In the genomic region with DNA sequence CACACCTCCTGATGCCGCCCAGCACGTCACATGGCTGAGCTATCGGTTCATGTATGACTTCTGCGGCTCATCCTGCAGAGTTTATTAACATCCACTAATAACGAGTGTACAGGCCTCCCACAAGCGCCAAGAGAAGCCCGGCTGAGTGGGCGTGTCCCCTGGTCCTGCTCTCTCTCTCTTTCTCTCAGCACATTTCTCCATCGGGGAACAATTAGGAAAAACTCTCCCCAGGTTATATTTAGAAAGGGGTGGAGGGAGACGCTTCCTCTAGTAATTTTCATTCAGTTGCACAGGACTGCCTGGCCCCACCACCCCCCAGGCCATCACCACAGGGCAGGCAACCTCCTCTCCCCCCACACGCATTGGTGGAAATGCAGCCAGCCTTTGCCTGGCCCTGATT, we compare ENCODE assay signal across 11 mouse cellular contexts.
DNase-seq lines count a peak whose midpoint lies in the region; ATAC-seq and TF ChIP-seq lines count a peak whose summit lies in the region.
"Had no signal": no experiment of that assay in that cellular context is flagged by ENCODE, and none has a peak within 500 bp of the region (broad histone marks: within the 10 kb centered on the region; RNA-seq: fewer than 3 reads in every experiment).

No protein-coding gene starts in this region.

- no peaks in the 10 kb centered on the region for H3K9me3 ChIP-seq in heart, postnatal 0 days (replicated peaks; ENCODE audit: control insufficient read depth, low read length)
- no peaks in the 10 kb centered on the region for H3K9me3 ChIP-seq in embryonic facial prominence, embryonic 14.5 days (ENCODE audit: control insufficient read depth, low read length)
- H3K9me3 ChIP-seq in limb, embryonic 11.5 days (ENCODE audit: control insufficient read depth, low read length), result no peaks in the 10 kb centered on the region; the same call in 1 of the 2 replicates

- no peak overlapping the region for H3K4me3 ChIP-seq in heart, postnatal 0 days (ENCODE audit: low read depth, low read length)
- no peak overlapping the region for H3K4me3 ChIP-seq in embryonic facial prominence, embryonic 14.5 days (ENCODE audit: low read depth, low read length)
- H3K4me3 ChIP-seq in limb, embryonic 11.5 days (ENCODE audit: low read depth, low read length), result no peak overlapping the region
- H3K4me3 ChIP-seq: megakaryocyte, embryonic 14.5 days had no signal

- TF ChIP-seq EP300 in heart, postnatal 0 days (IDR thresholded peaks at IDR 0.05; ENCODE audit: low read depth), result no peak

- no peaks in the 10 kb centered on the region for H3K27me3 ChIP-seq in heart, postnatal 0 days (ENCODE audit: control insufficient read depth, insufficient read depth, low read length)
- H3K27me3 ChIP-seq in embryonic facial prominence, embryonic 14.5 days (replicated peaks; ENCODE audit: control insufficient read depth, insufficient read depth, low read length), result no peaks in the 10 kb centered on the region
- no peaks in the 10 kb centered on the region for H3K27me3 ChIP-seq in limb, embryonic 11.5 days (ENCODE audit: control insufficient read depth, insufficient read depth, low read length)
- H3K27me3 ChIP-seq: CH12.LX had no signal

- H3K36me3 ChIP-seq in heart, postnatal 0 days (replicated peaks; ENCODE audit: control insufficient read depth, insufficient read depth, low read length), result no peaks in the 10 kb centered on the region
- no peaks in the 10 kb centered on the region for H3K36me3 ChIP-seq in embryonic facial prominence, embryonic 14.5 days (ENCODE audit: control insufficient read depth, insufficient read depth, low read length)
- H3K36me3 ChIP-seq in limb, embryonic 11.5 days (ENCODE audit: control insufficient read depth, insufficient read depth, low read length), result no peaks in the 10 kb centered on the region

- H3K4me1 ChIP-seq in heart, postnatal 0 days (ENCODE audit: control insufficient read depth, insufficient read depth), result peaks cover 13% of the 10 kb centered on the region
- peaks cover 32% of the 10 kb centered on the region for H3K4me1 ChIP-seq in embryonic facial prominence, embryonic 14.5 days (ENCODE audit: control insufficient read depth, insufficient read depth, low read length)
- H3K4me1 ChIP-seq in limb, embryonic 11.5 days (ENCODE audit: control insufficient read depth, insufficient read depth, low read length), result peaks cover 28% of the 10 kb centered on the region
- H3K4me1 ChIP-seq: megakaryocyte, embryonic 14.5 days had no signal

- peak; percentile 39; the same call in 1 of the 2 replicates for ATAC-seq in heart, postnatal 0 days (ENCODE audit: insufficient read depth, low read depth)
- 0 out of 2 replicates have a peak, but pooled peaks have one; percentile 27 for ATAC-seq in embryonic facial prominence, embryonic 14.5 days (ENCODE audit: low read depth)
- ATAC-seq in limb, embryonic 11.5 days (ENCODE audit: insufficient number of reproducible peaks, low FRiP score, low TSS enrichment, low read depth), result 0 out of 2 replicates have a peak, but pooled peaks have one; percentile 15
- ATAC-seq: activated CD4-positive, CD25-positive, alpha-beta regulatory T cell, adult 4 months had no signal

- no peak for TF ChIP-seq CTCF in heart, postnatal 0 days (IDR thresholded peaks at IDR 0.05; ENCODE audit: low read depth)

- H3K9ac ChIP-seq in heart, postnatal 0 days (replicated peaks; ENCODE audit: low read depth, low read length), result no peak overlapping the region
- no peak overlapping the region for H3K9ac ChIP-seq in embryonic facial prominence, embryonic 14.5 days (ENCODE audit: low read depth, low read length)
- 0 out of 2 replicates have a peak overlapping the region, but pooled peaks have one; percentile 13 for H3K9ac ChIP-seq in limb, embryonic 11.5 days (ENCODE audit: low read length)

- H3K27ac ChIP-seq in heart, postnatal 0 days (ENCODE audit: low read depth), result no peak overlapping the region
- peak overlapping the region; percentile 71 for H3K27ac ChIP-seq in embryonic facial prominence, embryonic 14.5 days (replicated peaks; ENCODE audit: low read depth, low read length)
- H3K27ac ChIP-seq in limb, embryonic 11.5 days (replicated peaks; ENCODE audit: low read depth, low read length), result peak overlapping the region; percentile 83

- no peak for DNase-seq in heart, postnatal 0 days (ENCODE audit: low spot score)
- DNase-seq in heart, adult 18-20 months, result no peak
- DNase-seq in brain, adult 2 months (ENCODE audit: low read depth, low spot score), result peak; percentile 33
- DNase-seq in embryonic facial prominence, embryonic 14.5 days (ENCODE audit: low spot score), result peak; percentile 78
- DNase-seq in limb, embryonic 11.5 days (ENCODE audit: low spot score), result peak; percentile 55
- no peak for DNase-seq in right cerebral cortex, postnatal 36 days (ENCODE audit: low spot score in 2 of 2)
- DNase-seq in right cerebral cortex, adult 2 months (ENCODE audit: low spot score in 2 of 2), result no peak
- DNase-seq in Muller cell, postnatal 12 days (ENCODE audit: inconsistent ontology term), result no peak

- 31% methylated on average over 11 of the region's 11 CpGs for WGBS in heart, postnatal 0 days
- WGBS in embryonic facial prominence, embryonic 14.5 days, result 25% methylated on average over 11 of the region's 11 CpGs
- WGBS in limb, embryonic 11.5 days, result 21% methylated on average over 11 of the region's 11 CpGs

- no peak overlapping the region for H3K4me2 ChIP-seq in heart, postnatal 0 days (ENCODE audit: low read depth, low read length)
- peak overlapping the region; percentile 36 for H3K4me2 ChIP-seq in embryonic facial prominence, embryonic 14.5 days (ENCODE audit: low read depth, low read length)
- peak overlapping the region; percentile 30; the same call in 1 of the 2 replicates for H3K4me2 ChIP-seq in limb, embryonic 11.5 days (ENCODE audit: low read depth, severe bottlenecking)

Comparison
In these comparisons a context has a peak if more than half of its experiments do, and no peak if none do; other contexts are left out.
1. DNase-seq: peak in brain, adult 2 months (single experiment), embryonic facial prominence, embryonic 14.5 days (single experiment) and limb, embryonic 11.5 days (single experiment); none in heart, postnatal 0 days (single experiment), heart, adult 18-20 months (0 of 2), right cerebral cortex, postnatal 36 days (0 of 2), right cerebral cortex, adult 2 months (0 of 2) and Muller cell, postnatal 12 days (single experiment).
2. Peak in every context shown above with its lines, with median percentiles within 50 percentile points of each other: ATAC-seq.